Mouse (Mus musculus): ENCODE results near the gene Hemgn. TPM values are rescaled to one million over a fixed set of nuclear protein-coding genes. Genes with fewer than 3 reads are reported as not detected.

Gene Hemgn
- polyA plus RNA-seq, 1 experiment from 2014 or later, result 2.8 TPM

- WGBS, result 53% methylated on average over 6 of the region's 6 CpGs
- Histone ChIP-seq H3K4me3 (replicated peaks) (no peak overlapping the region), H3K4me2 (no peak overlapping the region), H3K9me3 (no peaks in the 10 kb centered on the region), H3K27me3 (0 out of 2 replicates have a peak, but pooled peaks cover 4% of the 10 kb centered on the region), H3K9ac (no peak overlapping the region), H3K27ac (no peak overlapping the region), H3K4me1 (peaks cover 20% of the 10 kb centered on the region), H3K36me3 (replicated peaks) (no peaks in the 10 kb centered on the region)
- ATAC-seq (ENCODE audit: low FRiP score), result no peak
Measured at GRCm38 (mm10) chr4:46448886-46449285, 35.6 kb upstream of the Hemgn start.

- ATAC-seq (ENCODE audit: low FRiP score), result no peak
- no peak overlapping the region for H3K27ac ChIP-seq
- no peak overlapping the region for H3K9ac ChIP-seq
- no peaks in the 10 kb centered on the region for H3K36me3 ChIP-seq (replicated peaks)
- H3K4me3 ChIP-seq (replicated peaks), result no peak overlapping the region
- 59% methylated on average over 1 of the region's 1 CpGs for WGBS
- H3K27me3 ChIP-seq, result 0 out of 2 replicates have a peak, but pooled peaks cover 4% of the 10 kb centered on the region
- H3K9me3 ChIP-seq, result no peaks in the 10 kb centered on the region
- H3K4me1 ChIP-seq, result peaks cover 6% of the 10 kb centered on the region
- no peak overlapping the region for H3K4me2 ChIP-seq
Measured at GRCm38 (mm10) chr4:46447461-46447860, 34.2 kb upstream of the Hemgn start.

GRCm38 (mm10) chr4:46445237-46445945 is 32.1 kb upstream of the Hemgn start:
- ATAC-seq (ENCODE audit: low FRiP score), result no peak
- Histone ChIP-seq H3K36me3 (replicated peaks) (no peaks in the 10 kb centered on the region), H3K27ac (no peak overlapping the region)

GRCm38 (mm10) chr4:46442501-46442900 is 29.2 kb upstream of the Hemgn start:
- ATAC-seq (ENCODE audit: low FRiP score), result no peak
- no peak overlapping the region for H3K4me2 ChIP-seq
- no peaks in the 10 kb centered on the region for H3K36me3 ChIP-seq (replicated peaks)
- no peaks in the 10 kb centered on the region for H3K4me1 ChIP-seq
- H3K9ac ChIP-seq, result no peak overlapping the region
- 88% methylated on average over 4 of the region's 4 CpGs for WGBS
- H3K4me3 ChIP-seq (replicated peaks), result no peak overlapping the region
- no peaks in the 10 kb centered on the region for H3K27me3 ChIP-seq
- H3K9me3 ChIP-seq, result no peaks in the 10 kb centered on the region
- no peak overlapping the region for H3K27ac ChIP-seq

More at GRCm38 (mm10) chr4:46445237-46445945, 32.1 kb upstream of the Hemgn start:
- 0 out of 2 replicates have a peak, but pooled peaks cover 4% of the 10 kb centered on the region for H3K4me1 ChIP-seq
- no peaks in the 10 kb centered on the region for H3K9me3 ChIP-seq
- 49% methylated on average over 9 of the region's 9 CpGs for WGBS
- 0 out of 2 replicates have a peak, but pooled peaks cover 4% of the 10 kb centered on the region for H3K27me3 ChIP-seq
- H3K4me2 ChIP-seq, result no peak overlapping the region
- H3K4me3 ChIP-seq (replicated peaks), result no peak overlapping the region
- no peak overlapping the region for H3K9ac ChIP-seq

- Histone ChIP-seq H3K9me3 (no peaks in the 10 kb centered on the region), H3K27ac (no peak overlapping the region), H3K9ac (no peak overlapping the region), H3K36me3 (replicated peaks) (no peaks in the 10 kb centered on the region), H3K4me1 (peaks cover 12% of the 10 kb centered on the region), H3K4me3 (replicated peaks) (no peak overlapping the region), H3K27me3 (no peaks in the 10 kb centered on the region), H3K4me2 (no peak overlapping the region)
- no peak for ATAC-seq (ENCODE audit: low FRiP score)
- 90% methylated on average over 12 of the region's 12 CpGs for WGBS
Measured at GRCm38 (mm10) chr4:46432339-46433036, 19.2 kb upstream of the Hemgn start.

GRCm38 (mm10) chr4:46428903-46429499 is 15.7 kb upstream of the Hemgn start:
- peak overlapping the region; percentile 71 for H3K27ac ChIP-seq
- H3K9ac ChIP-seq, result no peak overlapping the region
- no peaks in the 10 kb centered on the region for H3K9me3 ChIP-seq
- H3K36me3 ChIP-seq (replicated peaks), result no peaks in the 10 kb centered on the region
- H3K4me3 ChIP-seq (replicated peaks), result no peak overlapping the region
- H3K4me2 ChIP-seq, result peak overlapping the region; percentile 29
- H3K27me3 ChIP-seq, result no peaks in the 10 kb centered on the region
- peak; percentile 79; the same call in 1 of the 2 replicates for ATAC-seq (ENCODE audit: low FRiP score)
- peaks cover 12% of the 10 kb centered on the region for H3K4me1 ChIP-seq
- 25% methylated on average over 10 of the region's 10 CpGs for WGBS

- WGBS, result 84% methylated on average over 8 of the region's 8 CpGs
- Histone ChIP-seq H3K36me3 (replicated peaks) (no peaks in the 10 kb centered on the region), H3K27ac (no peak overlapping the region), H3K4me2 (no peak overlapping the region), H3K4me3 (replicated peaks) (no peak overlapping the region), H3K27me3 (no peaks in the 10 kb centered on the region), H3K9ac (no peak overlapping the region), H3K4me1 (no peaks in the 10 kb centered on the region), H3K9me3 (no peaks in the 10 kb centered on the region)
- no peak for ATAC-seq (ENCODE audit: low FRiP score)
Measured at GRCm38 (mm10) chr4:46422625-46423024, 9.3 kb upstream of the Hemgn start.

- Histone ChIP-seq H3K27me3 (no peaks in the 10 kb centered on the region), H3K36me3 (replicated peaks) (no peaks in the 10 kb centered on the region), H3K9ac (no peak overlapping the region), H3K9me3 (no peaks in the 10 kb centered on the region), H3K4me2 (no peak overlapping the region), H3K27ac (no peak overlapping the region), H3K4me1 (no peaks in the 10 kb centered on the region), H3K4me3 (replicated peaks) (no peak overlapping the region)
- WGBS, result 64% methylated on average over 9 of the region's 9 CpGs
- ATAC-seq (ENCODE audit: low FRiP score), result no peak
Measured at GRCm38 (mm10) chr4:46418851-46419250, 5.5 kb upstream of the Hemgn start.

GRCm38 (mm10) chr4:46417491-46417890 is 4.2 kb upstream of the Hemgn start:
- Histone ChIP-seq H3K4me1 (no peaks in the 10 kb centered on the region), H3K27me3 (no peaks in the 10 kb centered on the region), H3K9me3 (no peaks in the 10 kb centered on the region), H3K27ac (no peak overlapping the region), H3K36me3 (replicated peaks) (no peaks in the 10 kb centered on the region), H3K4me2 (no peak overlapping the region), H3K4me3 (replicated peaks) (no peak overlapping the region), H3K9ac (no peak overlapping the region)
- ATAC-seq (ENCODE audit: low FRiP score), result no peak
- 66% methylated on average over 3 of the region's 3 CpGs for WGBS

- H3K4me2 ChIP-seq, result no peak overlapping the region
- ATAC-seq (ENCODE audit: low FRiP score), result no peak
- H3K27ac ChIP-seq, result no peak overlapping the region
- H3K4me3 ChIP-seq (replicated peaks), result no peak overlapping the region
- 75% methylated on average over 1 of the region's 1 CpGs for WGBS
- H3K27me3 ChIP-seq, result no peaks in the 10 kb centered on the region
- H3K9ac ChIP-seq, result no peak overlapping the region
- no peaks in the 10 kb centered on the region for H3K36me3 ChIP-seq (replicated peaks)
- no peaks in the 10 kb centered on the region for H3K4me1 ChIP-seq
- no peaks in the 10 kb centered on the region for H3K9me3 ChIP-seq
Measured at GRCm38 (mm10) chr4:46412113-46412512, 1.2 kb downstream of the Hemgn start.

- Histone ChIP-seq H3K4me2 (no peak overlapping the region), H3K9ac (no peak overlapping the region), H3K4me3 (replicated peaks) (no peak overlapping the region), H3K9me3 (no peaks in the 10 kb centered on the region), H3K36me3 (replicated peaks) (no peaks in the 10 kb centered on the region), H3K27ac (no peak overlapping the region), H3K27me3 (no peaks in the 10 kb centered on the region), H3K4me1 (no peaks in the 10 kb centered on the region)
- WGBS, result 83% methylated on average over 6 of the region's 6 CpGs
- no peak for ATAC-seq (ENCODE audit: low FRiP score)
Measured at GRCm38 (mm10) chr4:46411489-46411888, 1.8 kb downstream of the Hemgn start.

GRCm38 (mm10) chr4:46410677-46411076 is 2.6 kb downstream of the Hemgn start:
- no peaks in the 10 kb centered on the region for H3K27me3 ChIP-seq
- H3K9ac ChIP-seq, result no peak overlapping the region
- WGBS, result 92% methylated on average over 5 of the region's 5 CpGs
- H3K9me3 ChIP-seq, result no peaks in the 10 kb centered on the region
- H3K4me3 ChIP-seq (replicated peaks), result no peak overlapping the region
- H3K4me1 ChIP-seq, result no peaks in the 10 kb centered on the region
- H3K27ac ChIP-seq, result no peak overlapping the region
- H3K4me2 ChIP-seq, result no peak overlapping the region
- H3K36me3 ChIP-seq (replicated peaks), result no peaks in the 10 kb centered on the region
- ATAC-seq (ENCODE audit: low FRiP score), result no peak

Measured in forebrain, embryonic 12.5 days (tissue).